Mouse (Mus musculus) myocyte (in vitro differentiated cells): ENCODE measurements at regions not wholly inside any gene's neighbourhood (a gene's known extent, or its start where the extent isn't known, plus 50 kb on each side); places are given as distances from the start of the nearest gene placed in this dataset.

Experiments used
- H3K27me3 ChIP-seq: one replicate; pipeline ENCODE4 v1.6.1; 2011; ENCODE audit not compliant: control insufficient read depth, insufficient read depth, insufficient read length
- H3K36me3 ChIP-seq: one replicate; pipeline ENCODE4 v1.6.1; 2011; ENCODE audit not compliant: control insufficient read depth, insufficient read depth
- H3K4me2 ChIP-seq: one replicate; pipeline ENCODE4 v1.6.1; 2011; ENCODE audit warnings: low read depth, control low read depth
- H3K4me3 ChIP-seq: one replicate; pipeline ENCODE4 v1.5.1; 2011; ENCODE audit warnings: mild to moderate bottlenecking, control low read depth, moderate library complexity
- H3K79me2 ChIP-seq: one replicate; pipeline ENCODE4 v1.6.1; 2011; ENCODE audit not compliant: control insufficient read depth, insufficient read depth
- H3ac ChIP-seq: one replicate; pipeline ENCODE4 v1.6.1; 2011; ENCODE audit not compliant: control insufficient read depth, insufficient read length
- CEBPB ChIP-seq: IDR thresholded peaks from 2 replicates; pipeline ENCODE4 v1.6.1; 2011; ENCODE audit warnings: mild to moderate bottlenecking, moderate library complexity; ENCODE audit not compliant: poor library complexity, insufficient read depth, severe bottlenecking
- E2F4 ChIP-seq: IDR thresholded peaks from one replicate; pipeline ENCODE4 v1.6.1; 2011; ENCODE audit warnings: mild to moderate bottlenecking, control low read depth, moderate library complexity; ENCODE audit not compliant: insufficient read depth
- MAX ChIP-seq: IDR thresholded peaks from one replicate; pipeline ENCODE4 v1.6.1; 2011; ENCODE audit warnings: low read depth, mild to moderate bottlenecking, control low read depth
- MYOD1 ChIP-seq, 3 experiments: IDR thresholded peaks; one replicate each; pipeline ENCODE4 v1.6.1; 2011; ENCODE audit warnings: control low read depth in 2 of 3, low read depth in 2 of 3, mild to moderate bottlenecking in 2 of 3, moderate library complexity in 1 of 3; ENCODE audit not compliant: insufficient read length in 2 of 3, control insufficient read depth in 1 of 3
- MYOG ChIP-seq, 3 experiments: IDR thresholded peaks; one replicate each; pipeline ENCODE4 v1.6.1; 2011; ENCODE audit warnings: control low read depth in 2 of 3, low read depth in 2 of 3, mild to moderate bottlenecking in 2 of 3; ENCODE audit not compliant: insufficient read length in 2 of 3, control insufficient read depth in 1 of 3, insufficient read depth in 1 of 3
- POLR2A ChIP-seq: IDR thresholded peaks from one replicate; pipeline ENCODE4 v1.6.1; 2011; ENCODE audit warnings: low read depth, mild to moderate bottlenecking, control low read depth, moderate library complexity; ENCODE audit not compliant: insufficient read length
- POLR2AphosphoS2 ChIP-seq: IDR thresholded peaks from one replicate; pipeline ENCODE4 v1.6.1; 2011; ENCODE audit warnings: low read depth, control low read depth; ENCODE audit not compliant: insufficient read length
- REST ChIP-seq: IDR thresholded peaks from one replicate; pipeline ENCODE4 v1.6.1; 2011; ENCODE audit warnings: mild to moderate bottlenecking, control low read depth, moderate library complexity; ENCODE audit not compliant: insufficient read depth, insufficient read length
- SRF ChIP-seq: IDR thresholded peaks from one replicate; pipeline ENCODE4 v1.6.1; 2011; ENCODE audit warnings: low read depth; ENCODE audit not compliant: control insufficient read depth, insufficient read length
- TCF12 ChIP-seq: IDR thresholded peaks from one replicate; pipeline ENCODE4 v1.6.1; 2011; ENCODE audit warnings: mild to moderate bottlenecking, control low read depth; ENCODE audit not compliant: poor library complexity, insufficient read depth, severe bottlenecking
- TCF3 ChIP-seq: IDR thresholded peaks from one replicate; pipeline ENCODE4 v1.6.1; 2011; ENCODE audit warnings: low read depth, control low read depth; ENCODE audit not compliant: insufficient read length
- USF1 ChIP-seq: IDR thresholded peaks from one replicate; pipeline ENCODE4 v1.6.1; 2011; ENCODE audit warnings: low read depth, mild to moderate bottlenecking, control low read depth, moderate library complexity

DNA sequence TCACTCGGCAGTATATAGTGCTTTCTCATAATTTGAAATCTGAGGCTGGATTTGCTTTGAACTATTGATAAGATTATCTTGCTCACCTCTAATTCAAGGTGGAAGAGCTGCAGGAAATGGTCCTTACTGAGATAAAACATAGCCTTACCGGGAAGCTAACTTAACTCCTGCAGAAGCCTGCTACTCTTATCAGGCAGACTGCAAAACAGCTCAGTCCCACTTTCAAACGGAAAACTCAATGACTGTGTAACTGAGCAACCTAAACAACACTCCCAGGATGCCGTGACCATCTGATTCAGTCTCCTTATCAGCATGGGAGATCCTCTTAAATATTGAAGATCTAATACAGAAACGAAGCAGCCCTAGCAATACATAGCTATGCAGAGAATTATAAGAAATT lies 695.3 kb downstream of the Robo2 start:
- TF ChIP-seq TCF3 (no peak), CEBPB (no peak), POLR2A (no peak), MYOG (IDR thresholded peaks at IDR 0.05; ENCODE audit: control insufficient read depth in 1 of 3, insufficient read depth in 1 of 3, insufficient read length in 2 of 3, low read depth in 2 of 3) (no peak), MAX (no peak), USF1 (no peak), POLR2AphosphoS2 (no peak), E2F4 (no peak), SRF (no peak), REST (no peak), TCF12 (no peak)
- Histone ChIP-seq H3K4me3 (no peak overlapping the region), H3K36me3 (no peaks in the 10 kb centered on the region), H3K4me2 (no peak overlapping the region), H3K79me2 (no peaks in the 10 kb centered on the region), H3ac (no peak overlapping the region), H3K27me3 (no peaks in the 10 kb centered on the region)

DNA sequence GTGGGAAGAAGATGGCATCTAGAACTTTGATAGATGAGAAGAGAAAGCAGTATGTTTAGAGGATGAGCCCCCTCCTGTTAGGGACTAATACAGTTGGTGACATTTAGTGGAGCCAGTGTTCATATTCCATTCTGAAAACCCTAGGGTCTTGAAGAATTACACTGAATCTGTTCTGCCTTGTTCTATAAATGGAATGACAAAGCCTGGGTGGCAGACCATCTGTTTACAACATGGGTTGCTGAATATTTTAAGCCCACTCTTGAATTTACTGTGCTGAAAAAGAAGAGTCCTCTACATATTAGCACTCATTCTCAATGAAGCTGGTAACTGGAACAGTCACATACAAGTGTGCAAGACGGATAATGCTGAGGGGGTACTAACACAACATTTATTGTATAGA lies 704.6 kb downstream of the Robo2 start:
- TF ChIP-seq TCF3 (no peak), USF1 (no peak)
- Histone ChIP-seq H3K36me3 (no peaks in the 10 kb centered on the region), H3K4me3 (no peak overlapping the region), H3K27me3 (no peaks in the 10 kb centered on the region), H3K4me2 (no peak overlapping the region), H3K79me2 (no peaks in the 10 kb centered on the region), H3ac (no peak overlapping the region)

DNA sequence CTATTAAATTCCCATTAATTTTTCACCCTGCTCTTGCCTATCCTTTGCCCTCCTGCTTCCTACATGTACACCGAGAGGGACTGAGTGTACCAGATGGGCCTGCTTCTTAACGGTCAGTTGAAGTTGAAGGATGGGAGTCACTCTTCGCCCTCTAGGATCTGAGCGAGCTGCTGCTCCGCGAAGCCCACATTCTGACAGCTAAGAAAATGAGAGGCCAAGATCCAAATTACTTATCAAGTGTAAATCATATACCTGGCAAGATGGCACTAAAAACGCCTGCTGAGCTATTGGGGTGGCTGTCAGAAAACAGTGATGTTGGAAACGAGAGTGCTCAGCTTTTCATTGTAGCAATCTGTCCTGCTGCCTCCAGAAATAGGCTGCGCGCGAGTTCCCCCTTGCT lies 722.4 kb downstream of the Robo2 start:
- H3K4me2 ChIP-seq, result no peak overlapping the region
- H3K79me2 ChIP-seq, result no peaks in the 10 kb centered on the region
- H3ac ChIP-seq, result no peak overlapping the region
- no peaks in the 10 kb centered on the region for H3K36me3 ChIP-seq
- TF ChIP-seq POLR2AphosphoS2 (no peak), REST (no peak), E2F4 (no peak), USF1 (no peak), POLR2A (no peak), MAX (no peak), TCF12 (no peak), MYOD1 (IDR thresholded peaks at IDR 0.05; ENCODE audit: control insufficient read depth in 1 of 3, insufficient read length in 2 of 3, low read depth in 2 of 3) (no peak), TCF3 (no peak), SRF (no peak), CEBPB (no peak), MYOG (IDR thresholded peaks at IDR 0.05; ENCODE audit: control insufficient read depth in 1 of 3, insufficient read depth in 1 of 3, insufficient read length in 2 of 3, low read depth in 2 of 3) (no peak)
- H3K27me3 ChIP-seq, result no peaks in the 10 kb centered on the region
- no peak overlapping the region for H3K4me3 ChIP-seq

DNA sequence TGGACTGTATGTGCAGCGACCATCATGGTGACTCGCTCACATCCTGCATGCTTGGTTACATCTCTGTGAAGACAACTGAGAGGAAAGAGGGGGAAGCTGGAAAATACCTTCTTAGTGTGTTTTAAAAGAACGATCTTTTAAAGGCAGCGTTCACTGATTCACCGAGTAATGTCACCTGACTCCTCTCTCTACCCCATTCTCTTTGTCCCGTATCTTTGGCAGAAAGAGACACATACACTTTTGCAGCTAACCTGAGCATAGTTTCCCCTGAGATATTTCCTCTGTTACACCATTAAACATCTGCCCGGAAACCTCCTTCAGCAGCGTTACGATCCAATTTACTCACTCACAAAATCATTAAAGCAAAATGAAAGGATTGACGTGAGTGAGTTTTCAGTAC lies 731.8 kb downstream of the Robo2 start:
- H3ac ChIP-seq, result no peak overlapping the region
- H3K36me3 ChIP-seq, result no peaks in the 10 kb centered on the region
- H3K27me3 ChIP-seq, result no peaks in the 10 kb centered on the region
- H3K4me3 ChIP-seq, result no peak overlapping the region
- no peak overlapping the region for H3K4me2 ChIP-seq
- no peaks in the 10 kb centered on the region for H3K79me2 ChIP-seq
- TF ChIP-seq CEBPB (no peak), TCF12 (no peak), MYOD1 (IDR thresholded peaks at IDR 0.05; ENCODE audit: control insufficient read depth in 1 of 3, insufficient read length in 2 of 3, low read depth in 2 of 3) (no peak)

DNA sequence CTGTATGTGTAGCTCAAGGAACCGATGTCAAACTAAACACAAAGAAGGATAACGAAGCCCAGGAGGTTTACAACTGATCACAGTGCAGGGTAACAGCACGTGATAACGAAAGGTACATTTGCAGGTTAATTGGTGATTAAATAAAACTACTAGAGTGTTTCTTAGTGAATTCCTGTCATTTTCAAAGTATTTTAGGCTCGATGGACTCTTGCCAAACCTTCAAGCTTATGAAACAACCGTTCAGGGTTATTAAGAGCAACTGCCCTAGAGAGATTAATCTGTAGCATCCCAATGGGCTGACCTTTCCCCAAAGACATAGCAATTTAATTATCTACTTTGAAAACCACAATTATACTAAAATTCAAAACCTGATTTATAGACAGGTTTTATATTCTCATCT lies 741.1 kb downstream of the Robo2 start:
- H3K4me3 ChIP-seq, result no peak overlapping the region
- H3ac ChIP-seq, result no peak overlapping the region
- H3K4me2 ChIP-seq, result no peak overlapping the region
- no peaks in the 10 kb centered on the region for H3K79me2 ChIP-seq
- no peaks in the 10 kb centered on the region for H3K36me3 ChIP-seq
- TF ChIP-seq E2F4 (no peak), REST (no peak), SRF (no peak), MYOG (IDR thresholded peaks at IDR 0.05; ENCODE audit: control insufficient read depth in 1 of 3, insufficient read depth in 1 of 3, insufficient read length in 2 of 3, low read depth in 2 of 3) (no peak), TCF3 (no peak), TCF12 (no peak), CEBPB (no peak), POLR2A (no peak), MYOD1 (IDR thresholded peaks at IDR 0.05; ENCODE audit: control insufficient read depth in 1 of 3, insufficient read length in 2 of 3, low read depth in 2 of 3) (no peak), USF1 (no peak), MAX (no peak), POLR2AphosphoS2 (no peak)
- H3K27me3 ChIP-seq, result no peaks in the 10 kb centered on the region
